Mouse (Mus musculus) forebrain, embryonic 10.5 days (tissue): ENCODE results near the gene Calr3. TPM values are rescaled to one million over a fixed set of nuclear protein-coding genes. Genes with fewer than 3 reads are reported as not detected.

Experiments
- DNase-seq: peaks from one replicate; pipeline ENCODE4 v3.0.0-alpha.2; 2017; ENCODE audit warnings: low spot score; ENCODE audit errors: extremely low spot score
- H3K27ac ChIP-seq: fragments of 300-500 bp; sonication (generic); 2 replicates; pipeline ENCODE4 v1.5.1; 2016; ENCODE audit warnings: mild to moderate bottlenecking
- H3K27me3 ChIP-seq: fragments of 300-500 bp; sonication (generic); 2 replicates; pipeline ENCODE4 v1.6.1; 2016; ENCODE audit warnings: mild to moderate bottlenecking; ENCODE audit not compliant: poor library complexity, severe bottlenecking
- H3K36me3 ChIP-seq: fragments of 300-500 bp; sonication (generic); replicated peaks from 2 replicates; pipeline ENCODE4 v1.6.1; 2016; ENCODE audit warnings: mild to moderate bottlenecking, moderate library complexity
- H3K4me1 ChIP-seq: fragments of 300-500 bp; sonication (generic); 2 replicates; pipeline ENCODE4 v1.6.1; 2016
- H3K4me3 ChIP-seq: fragments of 300-500 bp; sonication (generic); 2 replicates; pipeline ENCODE4 v1.5.1; 2016; ENCODE audit warnings: mild to moderate bottlenecking, moderate library complexity
- H3K9me3 ChIP-seq: fragments of 300-500 bp; sonication (generic); 2 replicates; pipeline ENCODE4 v1.6.1; 2016; ENCODE audit warnings: mild to moderate bottlenecking, moderate library complexity
- WGBS: fragments of 180-500 bp; shearing (Covaris S2); methylation state at CpG from one replicate; pipeline ENCODE4 v1.1.7; 2016; 5-methylcytosine and 5-hydroxymethylcytosine counted together
- polyA plus RNA-seq: library from polyadenylated mRNA; unstranded; fragments of >200 nt; fragmentation: Nextera tagmentation; extraction: Ambion mirVana; gene quantifications from 2 replicates; pipeline ENCODE4 v1.2.1, GENCODE M21; 2016

The Calr3 gene
- polyA plus RNA-seq, 1 experiment from 2014 or later, result 1.1 TPM

DNA sequence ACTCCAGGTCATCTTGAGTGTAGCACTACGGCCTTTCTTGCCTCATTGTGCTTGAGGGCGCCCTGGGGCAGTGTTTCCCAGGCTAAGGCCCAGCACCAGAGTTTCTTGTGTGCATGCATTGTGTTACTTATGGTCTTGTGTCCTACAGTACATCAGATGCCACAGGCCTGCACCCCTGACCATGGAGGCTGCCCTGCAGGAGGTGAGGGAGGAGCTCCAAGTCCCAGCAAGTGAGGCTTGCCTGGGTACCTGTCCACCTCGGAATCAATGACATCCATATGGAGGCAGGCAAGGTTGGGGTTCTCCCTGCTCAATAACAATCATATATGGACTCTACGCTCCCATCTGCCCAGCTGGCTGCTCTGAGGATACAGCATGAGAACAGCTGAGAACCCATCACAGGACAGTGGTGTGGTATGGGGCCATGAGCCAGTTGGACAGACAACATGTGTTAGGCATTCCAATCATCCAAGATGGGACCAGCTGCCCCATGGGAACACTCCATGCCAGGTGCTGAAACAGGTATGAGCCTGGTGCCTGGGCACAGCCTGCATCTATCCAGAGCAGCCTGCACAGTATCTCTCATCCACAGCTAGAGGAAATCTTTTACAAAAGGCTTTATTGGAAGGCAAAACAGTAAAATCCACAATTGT lies 16.3 kb upstream of the Calr3 start:
- Histone ChIP-seq H3K4me1 (no peaks in the 10 kb centered on the region), H3K9me3 (no peaks in the 10 kb centered on the region), H3K27me3 (no peaks in the 10 kb centered on the region), H3K4me3 (no peak overlapping the region), H3K27ac (no peak overlapping the region), H3K36me3 (peaks cover 83% of the 10 kb centered on the region)
- DNase-seq, result no peak
- 88% methylated on average over 4 of the region's 4 CpGs for WGBS

DNA sequence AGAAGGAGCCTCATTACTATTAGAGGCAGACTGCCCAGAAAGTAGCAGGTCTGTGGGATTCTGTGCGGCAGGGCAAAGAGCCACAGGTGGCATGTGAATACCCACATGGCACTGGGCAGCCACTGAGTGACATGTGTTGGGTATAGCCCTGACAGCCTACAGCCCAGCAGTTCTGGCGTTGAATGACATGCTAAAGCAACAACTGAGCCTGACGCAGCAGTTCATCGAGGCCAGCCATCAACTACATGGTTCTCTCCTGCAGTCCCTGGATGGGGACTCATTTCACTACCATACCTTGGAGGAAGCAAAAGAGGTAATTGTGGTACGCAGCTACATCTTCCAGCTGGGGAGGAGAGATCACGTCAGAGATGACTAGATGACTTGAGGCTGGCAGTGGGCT lies 14.8 kb upstream of the Calr3 start:
- 87% methylated on average over 6 of the region's 6 CpGs for WGBS
- Histone ChIP-seq H3K4me1 (no peaks in the 10 kb centered on the region), H3K9me3 (peaks cover 5% of the 10 kb centered on the region; the same call in 1 of the 2 replicates), H3K27ac (no peak overlapping the region), H3K36me3 (peaks cover 83% of the 10 kb centered on the region), H3K27me3 (no peaks in the 10 kb centered on the region), H3K4me3 (no peak overlapping the region)
- DNase-seq, result no peak

GRCm38 (mm10) chr8:72457806-72458205 lies 14.1 kb upstream of the Calr3 start:
- H3K4me1 ChIP-seq, result no peaks in the 10 kb centered on the region
- H3K27ac ChIP-seq, result no peak overlapping the region
- no peaks in the 10 kb centered on the region for H3K27me3 ChIP-seq
- no peak overlapping the region for H3K4me3 ChIP-seq
- no peak for DNase-seq
- WGBS, result 91% methylated on average over 3 of the region's 3 CpGs
- peaks cover 83% of the 10 kb centered on the region for H3K36me3 ChIP-seq
- peaks cover 9% of the 10 kb centered on the region; the same call in 1 of the 2 replicates for H3K9me3 ChIP-seq

DNA sequence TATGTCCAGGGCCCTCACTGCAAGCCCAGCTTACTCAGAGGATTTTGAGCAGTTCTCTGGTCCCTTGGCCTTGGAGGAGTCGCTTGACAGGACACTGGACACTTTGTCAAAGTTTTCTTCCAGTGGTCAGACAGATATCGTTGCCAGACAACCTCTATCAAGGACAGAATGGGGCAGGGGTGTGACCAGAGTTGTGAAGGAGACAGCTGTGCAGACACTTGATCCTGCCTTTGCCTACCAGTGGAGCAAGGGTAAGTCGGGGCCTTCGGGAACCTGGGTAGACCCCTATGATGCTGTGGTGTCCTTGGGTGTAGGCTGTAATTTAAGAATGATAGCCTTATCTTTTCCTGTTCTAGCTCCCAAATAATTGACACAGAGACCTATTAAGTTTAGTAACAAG lies 11.6 kb upstream of the Calr3 start:
- 92% methylated on average over 4 of the region's 4 CpGs for WGBS

DNA sequence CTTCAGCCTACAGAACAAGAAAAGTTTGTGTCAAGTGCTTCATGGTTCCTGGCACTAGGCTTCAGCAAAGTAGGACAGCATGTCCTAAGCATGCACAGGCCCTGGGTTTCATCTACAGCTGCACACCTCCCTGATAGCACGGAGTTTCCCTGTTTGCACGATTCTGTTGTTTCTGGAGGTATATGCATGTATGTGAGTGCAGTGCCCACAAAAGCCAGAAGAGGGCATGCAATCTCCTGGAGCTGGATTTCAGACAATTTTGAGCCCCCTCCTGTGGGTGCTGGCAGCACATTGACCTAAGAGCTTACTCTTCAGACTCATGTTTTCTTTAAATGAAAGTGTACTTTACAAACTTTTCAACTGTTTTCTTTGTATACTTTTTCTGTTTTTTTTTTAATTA lies 10.2 kb upstream of the Calr3 start:
- Histone ChIP-seq H3K36me3 (peaks cover 80% of the 10 kb centered on the region), H3K9me3 (peaks cover 9% of the 10 kb centered on the region; the same call in 1 of the 2 replicates), H3K27me3 (no peaks in the 10 kb centered on the region), H3K27ac (no peak overlapping the region), H3K4me3 (no peak overlapping the region), H3K4me1 (no peaks in the 10 kb centered on the region)
- DNase-seq, result no peak
- WGBS, result 95% methylated on average over 2 of the region's 2 CpGs

More for the DNA sequence above, 11.6 kb upstream of the Calr3 start:
- Histone ChIP-seq H3K4me3 (no peak overlapping the region), H3K9me3 (peaks cover 9% of the 10 kb centered on the region; the same call in 1 of the 2 replicates), H3K36me3 (peaks cover 80% of the 10 kb centered on the region), H3K4me1 (no peaks in the 10 kb centered on the region), H3K27me3 (no peaks in the 10 kb centered on the region), H3K27ac (no peak overlapping the region)
- no peak for DNase-seq

GRCm38 (mm10) chr8:72451516-72451915 lies 7.8 kb upstream of the Calr3 start:
- Histone ChIP-seq H3K36me3 (peaks cover 83% of the 10 kb centered on the region), H3K4me1 (no peaks in the 10 kb centered on the region), H3K27me3 (no peaks in the 10 kb centered on the region), H3K27ac (no peak overlapping the region), H3K9me3 (peaks cover 9% of the 10 kb centered on the region; the same call in 1 of the 2 replicates), H3K4me3 (no peak overlapping the region)
- WGBS, result 91% methylated on average over 8 of the region's 8 CpGs
- DNase-seq, result no peak

DNA sequence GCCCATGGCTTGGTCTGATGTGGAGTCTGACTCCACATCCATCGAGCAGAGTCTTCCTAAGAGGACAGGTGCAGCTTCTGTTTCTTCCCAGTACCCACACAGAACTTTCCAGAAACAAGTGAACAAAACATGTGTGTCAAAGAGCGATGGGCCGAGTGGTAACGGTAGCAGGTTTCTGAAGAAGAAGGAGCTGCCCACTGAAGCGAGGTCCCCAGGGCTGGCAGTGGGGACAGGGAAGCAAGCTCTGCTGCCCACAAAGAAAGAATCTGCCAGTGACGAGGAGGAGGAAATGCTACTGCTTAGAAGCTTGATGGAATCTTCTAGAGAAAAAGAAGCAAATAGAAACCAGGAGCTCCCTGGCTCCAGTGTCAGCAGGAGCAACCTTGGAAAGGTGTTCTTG lies 1.4 kb upstream of the Calr3 start:
- Histone ChIP-seq H3K27ac (no peak overlapping the region), H3K9me3 (no peaks in the 10 kb centered on the region), H3K4me3 (no peak overlapping the region), H3K27me3 (no peaks in the 10 kb centered on the region), H3K4me1 (peaks cover 10% of the 10 kb centered on the region), H3K36me3 (peaks cover 37% of the 10 kb centered on the region)
- no peak for DNase-seq
- WGBS, result 94% methylated on average over 6 of the region's 6 CpGs

DNA sequence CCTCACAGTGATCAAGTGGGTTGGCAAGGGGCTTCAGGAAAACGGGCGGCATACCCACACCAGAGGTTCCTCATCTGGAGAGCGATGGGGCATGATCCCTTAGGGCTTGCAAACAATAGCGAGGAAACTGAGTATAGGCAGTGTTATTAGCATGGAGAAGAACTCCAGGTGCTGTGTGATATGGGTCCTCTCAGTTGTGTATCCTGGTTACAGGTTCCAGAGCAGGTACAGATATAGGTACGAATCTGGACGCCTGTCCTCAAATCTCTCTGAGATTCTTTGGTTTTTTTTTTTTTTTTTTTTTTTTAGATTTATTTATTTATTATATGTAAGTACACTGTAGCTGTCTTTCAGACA lies 302 bp upstream of the Calr3 start:
- Histone ChIP-seq H3K36me3 (peaks cover 26% of the 10 kb centered on the region), H3K4me3 (peak overlapping the region; percentile 53), H3K4me1 (peaks cover 10% of the 10 kb centered on the region), H3K27ac (peak overlapping the region; percentile 89), H3K27me3 (no peaks in the 10 kb centered on the region), H3K9me3 (no peaks in the 10 kb centered on the region)
- 43% methylated on average over 6 of the region's 6 CpGs for WGBS
- no peak for DNase-seq

- H3K4me3 ChIP-seq, result no peak overlapping the region
- DNase-seq, result no peak
- no peaks in the 10 kb centered on the region for H3K36me3 ChIP-seq
- peaks cover 6% of the 10 kb centered on the region for H3K4me1 ChIP-seq
- H3K9me3 ChIP-seq, result no peaks in the 10 kb centered on the region
- H3K27me3 ChIP-seq, result no peaks in the 10 kb centered on the region
- 76% methylated on average over 8 of the region's 8 CpGs for WGBS
- no peak overlapping the region for H3K27ac ChIP-seq
Observed at GRCm38 (mm10) chr8:72438248-72439015, 5.2 kb downstream of the Calr3 start.

- Histone ChIP-seq H3K27ac (no peak overlapping the region), H3K36me3 (no peaks in the 10 kb centered on the region), H3K4me1 (no peaks in the 10 kb centered on the region), H3K27me3 (no peaks in the 10 kb centered on the region), H3K9me3 (no peaks in the 10 kb centered on the region), H3K4me3 (no peak overlapping the region)
- DNase-seq, result no peak
- 80% methylated on average over 2 of the region's 2 CpGs for WGBS
Observed at GRCm38 (mm10) chr8:72434952-72435351, 8.7 kb downstream of the Calr3 start.

GRCm38 (mm10) chr8:72429676-72430075 lies 14.0 kb downstream of the Calr3 start:
- 57% methylated on average over 13 of the region's 13 CpGs for WGBS
- Histone ChIP-seq H3K27ac (no peak overlapping the region), H3K9me3 (no peaks in the 10 kb centered on the region), H3K36me3 (no peaks in the 10 kb centered on the region), H3K4me1 (no peaks in the 10 kb centered on the region), H3K27me3 (no peaks in the 10 kb centered on the region), H3K4me3 (no peak overlapping the region)
- DNase-seq, result no peak

DNA sequence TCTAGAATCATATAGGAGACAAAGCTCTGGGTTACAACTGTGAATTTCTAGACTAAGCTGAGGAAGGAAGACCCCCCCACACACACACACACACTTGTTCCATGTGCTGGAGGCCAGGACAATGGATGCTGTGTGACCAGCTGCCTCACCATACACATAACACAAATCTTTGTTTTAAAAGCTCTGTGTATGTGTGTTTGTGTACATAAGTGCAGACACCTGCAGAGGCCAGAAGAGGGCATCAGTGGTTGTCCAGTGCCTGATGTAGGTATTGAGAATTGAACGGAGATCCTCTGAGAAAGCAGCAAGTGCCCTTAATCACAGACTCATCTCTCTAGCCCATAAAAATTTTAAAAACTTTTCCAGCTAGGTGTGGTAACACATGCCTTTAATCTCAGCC lies 20.7 kb downstream of the Calr3 start:
- WGBS, result 74% methylated on average over 1 of the region's 1 CpGs
- Histone ChIP-seq H3K36me3 (peaks cover 13% of the 10 kb centered on the region), H3K4me1 (peaks cover 34% of the 10 kb centered on the region), H3K27me3 (no peaks in the 10 kb centered on the region), H3K9me3 (no peaks in the 10 kb centered on the region), H3K27ac (no peak overlapping the region), H3K4me3 (no peak overlapping the region)
- no peak for DNase-seq
